Mouse (Mus musculus) megakaryocyte-erythroid progenitor cell, adult 5-6 weeks (primary cell): ENCODE data around the gene Fcgbp. TPM values are rescaled to one million over a fixed set of nuclear protein-coding genes. Genes with fewer than 3 reads are reported as not detected.
"Not testable (repeated sequence)": the region's sequence is repeated elsewhere in the genome, so short reads cannot be mapped to it uniquely, and the experiment has no call there.

Experiments used
- ATAC-seq: replicated peaks from 2 replicates; pipeline ENCODE4 v1.8.0; 2016; ENCODE audit warnings: mild to moderate bottlenecking, inconsistent platforms; ENCODE audit not compliant: severe bottlenecking, poor library complexity, low FRiP score, low TSS enrichment
- total RNA-seq, 2 experiments: library from RNA; stranded (forward) in 1 of 2; stranded (reverse) in 1 of 2; fragments of 200-1000, 215-1000 nt in 1 of 2; fragments of >200 nt in 1 of 2; fragmentation: Nextera tagmentation in 1 of 2; gene quantifications; 2 replicates each; pipeline ENCODE4 v1.2.3; 2014 to 2017

Gene Fcgbp
- not detected in 2 replicates for total RNA-seq (2014; fragmentation: Nextera tagmentation)
- not detected in 2 replicates for total RNA-seq (2017)

GRCm38 (mm10) chr7:28070531-28071298 lies at the start of gene Fcgbp:
Gene Fcgbp (plus strand): TSS chr7:28071236.
- no peak for ATAC-seq

- ATAC-seq, result no peak
Observed at GRCm38 (mm10) chr7:28044524-28044923, 26.5 kb upstream of the Fcgbp start.

- peak; percentile 98 for ATAC-seq
Observed at GRCm38 (mm10) chr7:28049476-28050409, 21.3 kb upstream of the Fcgbp start, which contains the start of gene Psmc4. Gene Psmc4 (minus strand): TSS chr7:28050101.

GRCm38 (mm10) chr7:28050584-28050983 lies 20.5 kb upstream of the Fcgbp start:
- ATAC-seq, result no peak

- no peak for ATAC-seq
Observed at GRCm38 (mm10) chr7:28053046-28053930, 17.7 kb upstream of the Fcgbp start.

GRCm38 (mm10) chr7:28059972-28060371 lies 11.1 kb upstream of the Fcgbp start:
- ATAC-seq, result no peak

- no peak for ATAC-seq
Observed at GRCm38 (mm10) chr7:28068661-28069060, 2.4 kb upstream of the Fcgbp start.

GRCm38 (mm10) chr7:28069546-28070172 lies 1.4 kb upstream of the Fcgbp start:
- ATAC-seq, result no peak

- ATAC-seq, result no peak
Observed at GRCm38 (mm10) chr7:28084215-28084614, 13.2 kb downstream of the Fcgbp start.

GRCm38 (mm10) chr7:28086236-28086635 lies 15.2 kb downstream of the Fcgbp start:
- ATAC-seq, result no peak

GRCm38 (mm10) chr7:28093541-28093940 lies 22.5 kb downstream of the Fcgbp start:
- ATAC-seq, result no peak

GRCm38 (mm10) chr7:28099101-28099500 lies 28.1 kb downstream of the Fcgbp start:
- ATAC-seq, result no peak

- ATAC-seq, result no peak
Observed at GRCm38 (mm10) chr7:28100596-28101590, 29.9 kb downstream of the Fcgbp start.

GRCm38 (mm10) chr7:28102936-28103335 lies 31.9 kb downstream of the Fcgbp start:
- ATAC-seq, result not testable (repeated sequence)

GRCm38 (mm10) chr7:28104670-28105069 lies 33.6 kb downstream of the Fcgbp start:
- ATAC-seq, result no peak

- ATAC-seq, result no peak
Observed at GRCm38 (mm10) chr7:28106241-28106640, 35.2 kb downstream of the Fcgbp start.

GRCm38 (mm10) chr7:28114648-28115047 lies 43.6 kb downstream of the Fcgbp start:
- ATAC-seq, result no peak

- ATAC-seq, result no peak
Observed at GRCm38 (mm10) chr7:28129166-28129565, 58.1 kb downstream of the Fcgbp start, which contains the start of gene 9530053A07Rik. Gene 9530053A07Rik (plus strand): TSS chr7:28129466.
